Mouse (Mus musculus) embryo, embryonic 10.5 days (tissue): ENCODE results near the gene Capza1.

Experiments
- DNase-seq: peaks from one replicate; pipeline ENCODE4 v3.0.0-alpha.2; 2015; ENCODE audit warnings: low spot score

Capza1 gene

DNA sequence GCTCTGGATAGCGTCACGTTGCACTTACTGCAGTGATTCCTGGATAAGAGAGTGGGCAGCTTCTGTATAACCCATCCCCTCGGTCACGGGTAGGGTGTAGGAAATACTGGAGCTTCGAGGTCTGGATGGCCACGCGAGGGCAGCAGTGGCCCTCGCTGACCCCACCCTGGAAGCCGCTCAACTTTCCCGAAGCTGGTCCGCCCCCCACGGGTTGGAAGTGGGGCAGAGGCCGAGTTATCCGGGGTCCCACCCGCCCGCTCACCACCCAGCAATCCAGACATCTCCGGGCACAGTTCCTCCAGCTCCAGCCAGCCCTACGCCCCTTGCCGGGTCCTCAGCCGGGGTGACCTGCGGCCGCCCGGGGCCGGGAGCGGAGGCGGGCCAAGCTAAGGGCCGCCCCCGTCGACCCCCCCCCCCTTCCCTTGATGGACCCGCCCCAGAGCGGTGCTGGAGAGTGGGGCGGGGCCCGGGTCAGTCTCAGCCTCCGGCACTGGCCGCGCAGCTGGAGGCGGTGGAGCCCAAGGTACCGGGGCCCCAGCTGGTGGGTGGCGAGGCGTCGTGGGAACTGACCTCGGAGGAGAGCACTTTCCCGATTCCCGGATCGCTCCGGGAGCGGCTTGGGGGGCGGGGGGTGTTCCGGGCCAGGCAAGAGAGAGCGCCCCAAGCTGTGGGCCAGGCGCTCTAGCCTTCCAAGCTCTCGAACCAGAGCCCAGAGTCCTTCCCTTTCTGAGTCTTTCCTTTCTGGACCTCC lies 75.6 kb downstream of the Capza1 start:
- DNase-seq, result peak; percentile 88

DNA sequence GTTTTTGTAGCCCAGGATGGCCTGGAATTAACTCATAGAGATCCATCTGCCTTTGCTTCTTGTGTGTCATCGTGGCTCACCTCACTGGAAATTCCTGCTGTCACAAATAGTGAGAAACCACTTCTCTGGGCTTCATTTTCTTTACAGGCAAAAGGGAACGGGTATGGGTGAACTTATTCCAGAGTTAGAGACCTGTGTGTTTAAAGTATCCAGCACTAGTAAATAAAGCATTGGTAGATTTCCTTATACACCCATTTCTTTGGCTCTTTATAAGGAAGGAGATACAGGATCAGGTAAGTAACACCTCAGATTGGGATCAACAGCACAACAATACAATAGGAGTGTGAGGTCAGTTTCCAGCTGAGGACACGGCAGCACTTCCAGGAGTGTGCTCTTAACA lies 76.2 kb downstream of the Capza1 start, which contains the start of gene Rhoc:
Rhoc (plus strand) TSS at position 301 of the 400 bp plus-strand sequence.
- DNase-seq, result no peak

DNA sequence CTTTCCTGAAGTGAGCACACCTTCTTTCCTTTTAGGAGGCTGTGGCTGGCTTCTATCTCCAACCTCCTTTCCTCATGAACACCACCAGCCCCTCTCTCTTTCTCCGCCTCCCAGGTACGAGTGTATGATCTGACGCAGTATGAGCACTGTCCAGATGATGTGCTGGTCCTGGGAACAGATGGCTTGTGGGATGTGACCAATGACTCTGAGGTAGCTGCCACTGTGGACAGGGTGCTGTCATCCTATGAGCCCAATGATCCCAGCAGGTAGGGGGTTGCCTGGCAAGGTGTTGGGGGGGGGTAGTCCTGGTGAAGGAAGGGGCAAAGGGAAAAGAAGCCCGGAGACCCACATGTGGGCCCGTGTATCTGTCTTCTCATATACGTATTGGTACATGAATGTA lies 79.0 kb downstream of the Capza1 start:
- no peak for DNase-seq

DNA sequence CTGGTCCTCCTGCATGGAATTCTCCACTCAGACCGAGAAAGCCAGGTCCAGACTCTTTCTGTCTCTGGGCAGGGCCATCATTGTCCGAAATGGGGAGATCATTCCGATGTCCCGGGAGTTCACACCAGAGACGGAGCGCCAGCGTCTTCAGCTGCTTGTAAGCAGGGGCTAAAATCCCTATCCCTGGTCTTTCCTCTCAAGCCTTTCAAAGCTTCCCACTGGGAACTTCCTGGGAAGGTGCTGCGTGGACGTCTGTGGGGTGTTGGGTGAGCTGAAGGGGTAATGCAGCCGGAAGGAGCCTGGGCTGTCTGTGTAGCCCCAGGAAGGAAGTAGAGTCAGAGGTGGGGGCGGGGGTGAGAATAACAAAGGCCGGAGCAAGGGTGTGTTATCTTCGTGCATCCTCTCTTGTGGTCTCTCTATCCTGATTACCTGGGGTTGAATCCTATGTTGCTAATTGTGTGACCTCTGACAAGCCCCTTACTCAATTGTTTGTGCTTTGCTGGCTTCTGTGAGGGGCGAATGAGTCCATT lies 80.3 kb downstream of the Capza1 start:
- no peak for DNase-seq

DNA sequence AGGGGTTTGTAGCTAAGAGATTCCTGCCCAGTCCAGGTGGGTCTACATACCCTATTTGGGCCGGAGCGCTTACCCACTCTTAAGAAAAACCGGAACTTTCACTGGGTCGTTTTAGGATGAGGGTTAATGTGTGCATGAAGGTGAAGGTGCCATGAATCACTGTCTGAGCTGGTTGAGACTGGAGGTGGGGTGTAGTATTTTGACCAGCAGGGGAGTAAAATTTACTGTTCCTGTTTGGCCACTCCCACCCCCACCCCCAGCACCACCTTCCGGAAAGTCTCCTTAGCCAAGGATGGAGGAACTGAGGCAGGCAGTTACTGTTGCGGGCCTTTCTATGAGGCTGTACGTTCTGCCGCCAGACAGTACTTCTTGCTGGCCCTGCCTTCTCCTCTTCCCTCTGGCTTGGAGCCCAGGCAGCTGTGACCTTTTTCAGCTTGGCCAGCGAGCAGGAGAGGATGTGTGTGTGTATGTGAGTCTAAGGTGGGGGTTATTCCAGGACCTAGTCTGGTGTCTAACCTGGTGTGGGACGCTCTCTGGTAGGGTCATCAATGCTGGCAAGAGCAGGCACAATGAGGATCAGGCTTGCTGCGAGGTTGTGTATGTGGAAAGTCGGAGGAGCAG lies 82.1 kb downstream of the Capza1 start:
- no peak for DNase-seq

DNA sequence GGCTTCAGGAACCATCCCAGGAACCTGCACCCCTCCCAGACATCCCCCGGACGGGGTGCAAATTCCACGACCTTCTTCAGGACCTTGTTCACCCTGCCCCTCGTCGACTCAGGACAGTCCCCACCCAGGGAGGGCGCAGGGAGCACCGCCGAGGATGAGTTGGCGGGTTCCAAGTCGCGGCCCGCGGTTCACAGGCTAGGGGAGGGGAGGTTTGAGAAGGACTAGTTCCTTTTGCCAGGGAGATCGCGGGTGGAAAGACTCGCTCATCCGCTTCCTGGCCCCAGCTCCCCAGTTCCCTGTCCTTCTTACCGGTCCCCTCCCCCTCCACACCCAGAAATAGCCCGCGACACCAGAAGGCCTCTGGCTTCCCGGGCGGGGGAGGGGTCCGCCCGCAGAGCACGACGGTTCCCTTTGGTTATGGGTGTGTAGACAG lies 82.8 kb downstream of the Capza1 start, which contains the start of gene Fam19a3:
Fam19a3 (minus strand) TSS at position 370 of the 433 bp plus-strand sequence.
- DNase-seq, result peak; percentile 19

DNA sequence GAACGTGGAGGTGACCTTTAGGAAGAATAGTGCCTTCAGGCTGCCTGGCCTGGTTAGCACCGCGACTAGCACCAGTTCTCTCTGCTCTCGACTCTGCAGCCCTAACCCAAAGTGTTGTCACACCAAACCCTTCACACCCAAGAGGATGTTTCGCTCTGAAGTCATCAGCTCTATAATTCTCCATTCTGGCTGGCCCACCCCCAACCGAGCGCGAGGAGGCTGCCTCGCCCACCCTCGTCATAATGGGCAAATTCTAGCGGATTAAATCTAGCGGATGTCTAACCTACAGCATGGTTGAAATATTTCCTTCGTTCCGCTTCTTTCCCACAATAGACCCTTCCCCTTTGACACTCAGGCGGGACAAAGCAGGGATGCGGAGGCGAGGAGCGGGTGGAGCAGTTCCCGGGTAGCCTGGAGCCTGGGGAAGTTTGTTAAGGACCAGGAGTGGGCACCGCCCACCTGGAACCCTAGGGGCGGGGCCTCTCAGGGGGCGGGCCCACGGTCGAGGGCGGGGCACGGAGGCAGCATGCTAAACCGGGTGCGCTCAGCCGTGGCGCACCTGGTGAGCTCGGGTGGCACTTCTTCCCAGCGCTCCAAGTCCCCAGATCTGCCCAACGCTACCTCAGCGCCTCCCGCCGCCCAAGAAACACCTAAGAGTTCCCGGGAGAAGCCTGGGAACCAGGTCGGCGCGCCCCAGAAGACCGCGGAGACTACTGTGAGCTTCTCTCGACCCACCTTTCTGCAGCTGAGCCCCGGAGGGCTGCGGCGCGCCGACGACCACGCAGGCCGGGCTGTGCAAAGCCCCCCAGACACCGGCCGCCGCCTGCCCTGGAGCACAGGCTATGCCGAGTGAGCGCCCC lies 83.5 kb downstream of the Capza1 start, which contains the start of gene Ppm1j:
Ppm1j (plus strand) TSS at position 496 of the 860 bp plus-strand sequence.
- DNase-seq, result peak; percentile 75

DNA sequence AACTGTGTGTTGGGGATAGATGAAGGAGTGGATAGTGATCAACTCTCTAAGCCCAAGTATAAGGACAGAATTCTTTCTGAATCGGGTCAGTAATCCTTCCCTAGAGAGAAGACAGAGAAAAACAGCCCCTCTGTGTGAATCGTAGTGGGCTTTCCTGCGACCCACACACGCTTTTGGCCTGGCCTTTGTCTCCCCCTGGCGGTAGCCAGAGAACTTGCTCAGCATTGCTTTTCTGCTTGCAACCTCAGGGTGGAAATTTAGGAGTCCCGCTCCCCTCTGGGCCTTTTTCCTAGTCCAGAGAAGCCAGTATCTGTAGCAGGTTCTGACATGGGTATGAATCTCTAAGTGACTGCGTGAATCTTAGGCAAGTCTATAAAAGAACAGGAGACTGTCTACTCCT lies 84.4 kb downstream of the Capza1 start:
- peak; percentile 87 for DNase-seq

DNA sequence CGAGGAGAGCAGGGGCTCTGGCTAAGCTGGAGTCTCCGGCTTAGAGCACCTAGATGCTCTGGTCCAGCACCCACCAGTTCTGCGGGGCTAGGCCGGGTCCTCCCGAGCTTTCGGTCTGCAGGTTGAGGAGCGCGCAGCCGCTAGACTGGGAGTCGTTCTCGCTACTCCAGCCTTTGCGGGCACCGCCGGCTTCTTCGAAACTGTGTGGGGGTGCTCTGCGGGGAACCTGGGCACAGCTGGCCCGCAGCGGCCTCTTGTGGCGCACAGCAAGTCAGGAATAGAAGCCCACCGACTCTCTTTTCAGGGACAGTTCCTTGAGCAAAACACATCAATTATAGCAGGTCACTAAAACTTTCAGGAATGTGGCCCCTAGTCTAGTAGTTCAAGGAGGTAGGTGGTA lies 87.0 kb downstream of the Capza1 start:
- DNase-seq, result peak; percentile 69

DNA sequence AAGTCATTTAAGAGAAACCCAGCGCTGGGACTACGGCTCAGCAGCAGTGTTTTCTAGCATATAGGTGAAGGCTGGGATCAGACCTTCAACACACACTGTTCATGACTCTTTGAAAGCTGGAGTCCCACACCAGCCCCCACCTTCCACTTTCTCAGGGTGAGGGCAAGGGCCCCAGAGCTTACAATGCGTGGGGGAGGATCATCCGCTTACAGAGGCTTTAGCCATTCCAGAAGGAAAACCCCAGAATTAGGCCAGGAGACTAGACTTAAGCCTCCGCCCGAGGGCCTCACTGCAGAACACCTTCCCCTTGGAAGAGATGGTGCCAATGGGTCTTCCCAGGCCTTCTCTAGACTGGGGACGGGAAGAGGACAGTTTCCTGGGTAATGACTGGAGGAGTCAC lies 91.0 kb downstream of the Capza1 start:
- no peak for DNase-seq
